Mouse (Mus musculus): ENCODE data around the gene Prr29.

DNA sequence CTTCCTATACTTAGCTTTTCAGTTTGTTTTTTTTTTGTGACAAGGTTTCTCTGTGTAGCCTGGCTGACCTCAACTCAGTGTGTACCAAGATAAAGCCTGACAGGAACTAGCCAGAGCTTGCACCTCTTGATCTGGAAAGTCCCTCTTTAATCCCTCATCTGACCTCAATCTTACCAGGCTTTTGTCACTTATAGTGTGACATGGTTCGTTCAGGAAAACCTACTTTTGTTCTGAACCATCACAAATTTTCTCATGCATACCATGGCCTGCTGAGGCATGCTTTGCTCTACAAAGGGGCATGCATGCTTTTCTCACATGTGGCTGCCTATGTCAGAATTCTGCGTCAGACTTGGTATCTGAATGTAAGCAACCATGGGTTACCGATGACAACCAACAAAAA, 51.1 kb downstream of the Prr29 start:
- no peak for TF ChIP-seq POLR2A (IDR thresholded peaks at IDR 0.05; ENCODE audit: insufficient read depth, low read length)
- TF ChIP-seq CTCF (IDR thresholded peaks at IDR 0.05; ENCODE audit: low read depth, low read length) = no peak

Data from ES-Bruce4 (cell line).